Mouse (Mus musculus): ENCODE results near the gene Micall1. TPM values are rescaled to one million over a fixed set of nuclear protein-coding genes. Genes with fewer than 3 reads are reported as not detected.

The Micall1 gene
- total and polyA plus RNA-seq, 3 experiments, result 1.7 to 8.9 (median 6.7) TPM

GRCm38 (mm10) chr15:79140866-79141565 lies 32.3 kb downstream of the Micall1 start, which contains the start of the genes Polr2f and 1700088E04Rik:
Gene Polr2f (plus strand): TSS chr15:79141009.
Gene 1700088E04Rik (minus strand): TSS chr15:79141253.
- Histone ChIP-seq H3K9me3 (replicated peaks; ENCODE audit: low read length) (no peaks in the 10 kb centered on the region), H3K4me1 (ENCODE audit: control insufficient read depth in 1 of 2, insufficient read depth in 2 of 2) (peaks cover 4 to 31% of the 10 kb centered on the region in 2 experiments; a peak in 3 of 4 replicates), H3K79me2 (replicated peaks; ENCODE audit: control insufficient read depth, extremely low read depth, insufficient read depth, poor library complexity, severe bottlenecking) (peaks cover 27% of the 10 kb centered on the region), H3K36me3 (replicated peaks in 1 of 2; ENCODE audit: control insufficient read depth in 1 of 2, insufficient read depth in 1 of 2, low read length in 1 of 2) (peaks cover 19 to 29% of the 10 kb centered on the region in 2 experiments), H3K9ac (ENCODE audit: insufficient read depth, low read depth) (peak within 1 kb of the TSS; percentile 47), H3K4me3 (replicated peaks in 1 of 3; ENCODE audit: low read depth in 2 of 3, low read length in 2 of 3, poor library complexity in 1 of 3) (peak within 1 kb of the TSS; percentile 77 to 93 (median 92)), H3K4me2 (ENCODE audit: insufficient read depth, low read depth, poor library complexity, severe bottlenecking) (peak within 1 kb of the TSS; percentile 94), H3K27ac (ENCODE audit: insufficient read depth, low read depth) (0 out of 2 replicates have a peak within 1 kb of the TSS, but pooled peaks have one; percentile 1), H3K27me3 (replicated peaks) (peaks cover 5% of the 10 kb centered on the region)
- in situ Hi-C loops (cut with MboI; ENCODE audit: low pct_ligation_motif_present, low pct_unique_long_range_greater_than_20kb, low sequenced_read_pairs), result no loop called here
- DNase-seq (ENCODE audit: extremely low read depth), result peak; percentile 95
- dilution Hi-C loops (cut with MboI; ENCODE audit: extremely low pct_ligation_motif_present, extremely low pct_unique_long_range_greater_than_20kb, low sequenced_read_pairs), result no loop called here
- TF ChIP-seq ETS1 (conservative IDR thresholded peaks at IDR 0.05; ENCODE audit: low read depth, low read length) (no peak), POLR2A (IDR thresholded peaks at IDR 0.05; ENCODE audit: low read depth, low read length) (peak; percentile 96), MAX (IDR thresholded peaks at IDR 0.05; ENCODE audit: low read length) (peak; percentile 83), NELFE (IDR thresholded peaks at IDR 0.05; ENCODE audit: low read depth, low read length) (peak; percentile 97), IRF4 (IDR thresholded peaks at IDR 0.05; ENCODE audit: low read depth, low read length) (no peak), KAT2A (IDR thresholded peaks at IDR 0.05; ENCODE audit: insufficient replicate concordance, low read length) (peak; percentile 50; the same call in 1 of the 2 replicates), TBP (conservative IDR thresholded peaks at IDR 0.05; ENCODE audit: low read depth, low read length) (no peak), PAX5 (IDR thresholded peaks at IDR 0.05; ENCODE audit: low read length) (no peak), CHD2 (IDR thresholded peaks at IDR 0.05; ENCODE audit: low read length) (no peak; the same call in 1 of the 2 replicates), GABPA (IDR thresholded peaks at IDR 0.05; ENCODE audit: insufficient replicate concordance, low read depth, low read length) (no peak), USF2 (conservative IDR thresholded peaks at IDR 0.05; ENCODE audit: low read depth, low read length) (no peak), HCFC1 (IDR thresholded peaks at IDR 0.05; ENCODE audit: low read depth, low read length) (peak; percentile 75), MAFK (IDR thresholded peaks at IDR 0.05; ENCODE audit: insufficient replicate concordance, low read length) (no peak), ZMIZ1 (IDR thresholded peaks at IDR 0.05; ENCODE audit: low read depth, low read length) (peak; percentile 82), MAZ (IDR thresholded peaks at IDR 0.05; ENCODE audit: low read depth, low read length) (no peak), TCF12 (IDR thresholded peaks at IDR 0.05; ENCODE audit: low read depth, low read length) (peak; percentile 52; the same call in 1 of the 2 replicates), SIN3A (IDR thresholded peaks at IDR 0.05; ENCODE audit: low read length) (peak; percentile 92; the same call in 1 of the 2 replicates), JUND (conservative IDR thresholded peaks at IDR 0.05; ENCODE audit: low read depth, low read length) (no peak), ZNF384 (IDR thresholded peaks at IDR 0.05; ENCODE audit: low read depth, low read length) (no peak), SMC3 (IDR thresholded peaks at IDR 0.05; ENCODE audit: low read depth, low read length) (no peak), UBTF (IDR thresholded peaks at IDR 0.05; ENCODE audit: low read depth, low read length) (0 out of 2 replicates have a peak, but pooled peaks have one; percentile 11), RCOR1 (conservative IDR thresholded peaks at IDR 0.05; ENCODE audit: low read depth, low read length) (no peak), JUN (IDR thresholded peaks at IDR 0.05; ENCODE audit: insufficient read depth, low read depth, low read length) (no peak), MXI1 (IDR thresholded peaks at IDR 0.05; ENCODE audit: low read depth, low read length) (peak; percentile 98), CHD1 (IDR thresholded peaks at IDR 0.05; ENCODE audit: low read depth, low read length) (no peak), MEF2A (IDR thresholded peaks at IDR 0.05; ENCODE audit: borderline replicate concordance, low read depth, low read length) (no peak), RAD21 (IDR thresholded peaks at IDR 0.05; ENCODE audit: low read depth, low read length) (no peak), ZC3H11A (IDR thresholded peaks at IDR 0.05; ENCODE audit: low read depth, low read length) (no peak), BHLHE40 (IDR thresholded peaks at IDR 0.05; ENCODE audit: low read depth, low read length) (no peak), EP300 (IDR thresholded peaks at IDR 0.05; ENCODE audit: low read length) (no peak), ZKSCAN1 (IDR thresholded peaks at IDR 0.05; ENCODE audit: borderline replicate concordance, low read depth, low read length) (no peak), E2F4 (IDR thresholded peaks at IDR 0.05; ENCODE audit: insufficient replicate concordance, low read depth, low read length) (no peak), ELF1 (IDR thresholded peaks at IDR 0.05; ENCODE audit: low read depth, low read length) (peak; percentile 98), POLR2AphosphoS2 (IDR thresholded peaks at IDR 0.05; ENCODE audit: low read depth, low read length) (peak; percentile 90), MYC (IDR thresholded peaks at IDR 0.05; ENCODE audit: low read depth, low read length) (peak; percentile 84), CTCF (conservative IDR thresholded peaks at IDR 0.05 in 1 of 2, IDR thresholded peaks at IDR 0.05 in 1 of 2; ENCODE audit: low read depth in 2 of 2, low read length in 2 of 2) (peak in 1 of 2 experiments; percentile 5; a peak in 1 of 4 replicates), USF1 (IDR thresholded peaks at IDR 0.05; ENCODE audit: low read depth, low read length) (no peak), NRF1 (IDR thresholded peaks at IDR 0.05; ENCODE audit: low read depth, low read length) (peak; percentile 95)

Data from CH12.LX (cell line).